Mouse (Mus musculus) heart, embryonic 14.5 days (tissue): ENCODE data around the gene Sorbs1. TPM values are rescaled to one million over a fixed set of nuclear protein-coding genes. Genes with fewer than 3 reads are reported as not detected.

Source experiments
- ATAC-seq: fragments of 200-750 bp; cut with Nextera tagmentation; 2 replicates; pipeline ENCODE4 v1.8.0; 2017; ENCODE audit warnings: low read depth, moderate TSS enrichment; ENCODE audit not compliant: insufficient number of reproducible peaks, insufficient read depth, low FRiP score
- H3K27ac ChIP-seq, 2 experiments: fragments of 200-500 bp in 1 of 2; fragments of 300-500 bp in 1 of 2; sonication (generic) in 1 of 2; replicated peaks in 1 of 2; 2 replicates each; pipeline ENCODE4 v1.5.1; 2012 to 2014; ENCODE audit warnings: low read depth in 2 of 2, low read length in 2 of 2, control low read depth in 1 of 2, mild to moderate bottlenecking in 1 of 2, mixed read lengths in 1 of 2; ENCODE audit not compliant: control insufficient read depth in 1 of 2, insufficient read depth in 1 of 2
- H3K27me3 ChIP-seq: fragments of 300-500 bp; sonication (generic); 2 replicates; pipeline ENCODE4 v1.6.1; 2014; ENCODE audit warnings: mild to moderate bottlenecking, low read length, control low read depth; ENCODE audit not compliant: control insufficient read depth, insufficient read depth
- H3K36me3 ChIP-seq: fragments of 300-500 bp; sonication (generic); 2 replicates; pipeline ENCODE4 v1.6.1; 2014; ENCODE audit warnings: mild to moderate bottlenecking, control low read depth, low read length, mixed read lengths; ENCODE audit not compliant: control insufficient read depth, insufficient read depth
- H3K4me1 ChIP-seq, 2 experiments: fragments of 200-500 bp in 1 of 2; fragments of 300-500 bp in 1 of 2; sonication (generic) in 1 of 2; 2 replicates each; pipeline ENCODE4 v1.6.1; 2012 to 2014; ENCODE audit warnings: low read length in 2 of 2, control low read depth in 1 of 2, mixed read lengths in 1 of 2; ENCODE audit not compliant: control insufficient read depth in 2 of 2, insufficient read depth in 2 of 2
- H3K4me2 ChIP-seq: fragments of 300-500 bp; sonication (generic); 2 replicates; pipeline ENCODE4 v1.6.1; 2014; ENCODE audit warnings: mild to moderate bottlenecking, low read length
- H3K4me3 ChIP-seq, 2 experiments: fragments of 200-500 bp in 1 of 2; fragments of 300-500 bp in 1 of 2; sonication (generic) in 1 of 2; 2 replicates each; pipeline ENCODE4 v1.5.1; 2012 to 2014; ENCODE audit warnings: low read length in 2 of 2, mild to moderate bottlenecking in 2 of 2, control low read depth in 1 of 2, low read depth in 1 of 2, moderate library complexity in 1 of 2; ENCODE audit not compliant: control insufficient read depth in 1 of 2, insufficient read depth in 1 of 2
- H3K9ac ChIP-seq: fragments of 300-500 bp; sonication (generic); 2 replicates; pipeline ENCODE4 v1.6.1; 2014; ENCODE audit warnings: mild to moderate bottlenecking, low read length
- H3K9me3 ChIP-seq: fragments of 300-500 bp; sonication (generic); 2 replicates; pipeline ENCODE4 v1.6.1; 2016; ENCODE audit warnings: low read length, control low read depth; ENCODE audit not compliant: control insufficient read depth
- WGBS: fragments of 180-500 bp; shearing (Covaris S2); extraction: QIAGEN DNeasy Blood & Tissue Kit; methylation state at CpG from one replicate; pipeline ENCODE4 v1.1.7; 2014; 5-methylcytosine and 5-hydroxymethylcytosine counted together
- polyA plus RNA-seq: library from polyadenylated mRNA; unstranded; fragments of >200 nt; fragmentation: Nextera tagmentation; extraction: Ambion mirVana; gene quantifications from 2 replicates; pipeline ENCODE4 v1.2.1, GENCODE M21; 2014

Sorbs1 gene
- polyA plus RNA-seq, 1 experiment from 2014 or later = 109 TPM

- Histone ChIP-seq H3K36me3 (peaks cover 69% of the 10 kb centered on the region), H3K9ac (no peak overlapping the region), H3K27ac (no peak overlapping the region), H3K27me3 (no peaks in the 10 kb centered on the region), H3K4me2 (no peak overlapping the region), H3K4me1 (peaks cover 8% of the 10 kb centered on the region in 2 experiments; a peak in 3 of 4 replicates), H3K9me3 (no peaks in the 10 kb centered on the region), H3K4me3 (no peak overlapping the region)
- ATAC-seq = no peak
- WGBS = 85% methylated on average over 15 of the region's 15 CpGs
Observed at GRCm38 (mm10) chr19:40310410-40311130, 203.0 kb downstream of the Sorbs1 start.

- H3K4me2 ChIP-seq = no peak overlapping the region
- 88% methylated on average over 12 of the region's 12 CpGs for WGBS
- no peak for ATAC-seq
- no peak overlapping the region for H3K27ac ChIP-seq
- no peak overlapping the region for H3K4me3 ChIP-seq
- peaks cover 8 to 10% of the 10 kb centered on the region in 2 experiments; a peak in 3 of 4 replicates for H3K4me1 ChIP-seq
- no peaks in the 10 kb centered on the region for H3K27me3 ChIP-seq
- peaks cover 67% of the 10 kb centered on the region for H3K36me3 ChIP-seq
- H3K9ac ChIP-seq = no peak overlapping the region
- H3K9me3 ChIP-seq = no peaks in the 10 kb centered on the region
Observed at GRCm38 (mm10) chr19:40309911-40310310, 203.7 kb downstream of the Sorbs1 start.

GRCm38 (mm10) chr19:40307550-40307949 lies 206.0 kb downstream of the Sorbs1 start:
- Histone ChIP-seq H3K9ac (no peak overlapping the region), H3K27me3 (no peaks in the 10 kb centered on the region), H3K9me3 (no peaks in the 10 kb centered on the region), H3K4me3 (no peak overlapping the region), H3K4me1 (peaks cover 22 to 26% of the 10 kb centered on the region in 2 experiments), H3K4me2 (no peak overlapping the region), H3K36me3 (peaks cover 46% of the 10 kb centered on the region), H3K27ac (peak overlapping the region in 1 of 2 experiments; percentile 41; a peak in 1 of 4 replicates)
- no peak for ATAC-seq
- WGBS = 65% methylated on average over 7 of the region's 7 CpGs

GRCm38 (mm10) chr19:40306631-40307030 lies 206.9 kb downstream of the Sorbs1 start:
- Histone ChIP-seq H3K9me3 (no peaks in the 10 kb centered on the region), H3K4me2 (no peak overlapping the region), H3K36me3 (peaks cover 42% of the 10 kb centered on the region), H3K4me1 (peaks cover 24 to 33% of the 10 kb centered on the region in 2 experiments), H3K4me3 (no peak overlapping the region), H3K9ac (no peak overlapping the region), H3K27me3 (no peaks in the 10 kb centered on the region), H3K27ac (no peak overlapping the region)
- no peak for ATAC-seq
- 82% methylated on average over 2 of the region's 2 CpGs for WGBS

GRCm38 (mm10) chr19:40305456-40305855 lies 208.1 kb downstream of the Sorbs1 start:
- H3K27ac ChIP-seq = no peak overlapping the region
- no peak overlapping the region for H3K4me3 ChIP-seq
- H3K4me1 ChIP-seq = peaks cover 24 to 33% of the 10 kb centered on the region in 2 experiments
- no peaks in the 10 kb centered on the region for H3K27me3 ChIP-seq
- H3K9ac ChIP-seq = no peak overlapping the region
- no peaks in the 10 kb centered on the region for H3K9me3 ChIP-seq
- peaks cover 40% of the 10 kb centered on the region for H3K36me3 ChIP-seq
- WGBS = 71% methylated on average over 7 of the region's 7 CpGs
- no peak for ATAC-seq
- no peak overlapping the region for H3K4me2 ChIP-seq

GRCm38 (mm10) chr19:40302916-40303315 lies 210.7 kb downstream of the Sorbs1 start:
- peaks cover 26 to 36% of the 10 kb centered on the region in 2 experiments for H3K4me1 ChIP-seq
- WGBS = 24% methylated on average over 9 of the region's 9 CpGs
- H3K36me3 ChIP-seq = peaks cover 36% of the 10 kb centered on the region
- peak overlapping the region; percentile 58 for H3K9ac ChIP-seq
- no peak overlapping the region for H3K4me3 ChIP-seq
- no peaks in the 10 kb centered on the region for H3K9me3 ChIP-seq
- peak overlapping the region; percentile 44 for H3K4me2 ChIP-seq
- H3K27ac ChIP-seq = peak overlapping the region; percentile 77 to 84
- no peaks in the 10 kb centered on the region for H3K27me3 ChIP-seq
- ATAC-seq = peak; percentile 68

- Histone ChIP-seq H3K9ac (peak overlapping the region; percentile 49), H3K36me3 (peaks cover 34% of the 10 kb centered on the region), H3K9me3 (no peaks in the 10 kb centered on the region), H3K4me1 (peaks cover 26 to 37% of the 10 kb centered on the region in 2 experiments), H3K27ac (peak overlapping the region; percentile 77 to 84), H3K27me3 (no peaks in the 10 kb centered on the region), H3K4me2 (peak overlapping the region; percentile 44), H3K4me3 (no peak overlapping the region)
- 37% methylated on average over 5 of the region's 5 CpGs for WGBS
- no peak for ATAC-seq
Observed at GRCm38 (mm10) chr19:40302477-40302876, 211.1 kb downstream of the Sorbs1 start.
